Mouse (Mus musculus): ENCODE measurements around the gene Chrnb1.

GRCm38 (mm10) chr11:69778985-69779384 lies 16.8 kb downstream of the Chrnb1 start:
- no peak for TF ChIP-seq FLI1 (IDR thresholded peaks at IDR 0.05; ENCODE audit: low read length)
- TF ChIP-seq GATA1 (IDR thresholded peaks at IDR 0.05; ENCODE audit: borderline replicate concordance, low read length): no peak
